Mouse (Mus musculus) intestine, embryonic 15.5 days (tissue): ENCODE data around the gene Prkra. TPM values are rescaled to one million over a fixed set of nuclear protein-coding genes. Genes with fewer than 3 reads are reported as not detected.

Experiments
- ATAC-seq: fragments of 200-750 bp; cut with Nextera tagmentation; 2 replicates; pipeline ENCODE4 v1.8.0; 2017; ENCODE audit warnings: moderate TSS enrichment, moderate library complexity
- H3K27ac ChIP-seq: fragments of 300-500 bp; sonication (generic); 2 replicates; pipeline ENCODE4 v1.5.1; 2015; ENCODE audit warnings: mild to moderate bottlenecking, inconsistent platforms
- H3K27me3 ChIP-seq: fragments of 300-500 bp; sonication (generic); replicated peaks from 2 replicates; pipeline ENCODE4 v1.6.1; 2015; ENCODE audit warnings: inconsistent platforms
- H3K36me3 ChIP-seq: fragments of 300-500 bp; sonication (generic); 2 replicates; pipeline ENCODE4 v1.6.1; 2015; ENCODE audit warnings: inconsistent platforms
- H3K4me1 ChIP-seq: fragments of 300-500 bp; sonication (generic); replicated peaks from 2 replicates; pipeline ENCODE4 v1.6.1; 2015; ENCODE audit warnings: inconsistent platforms
- H3K4me2 ChIP-seq: fragments of 300-500 bp; sonication (generic); replicated peaks from 2 replicates; pipeline ENCODE4 v1.6.1; 2015; ENCODE audit warnings: mild to moderate bottlenecking, inconsistent platforms
- H3K4me3 ChIP-seq: fragments of 300-500 bp; sonication (generic); replicated peaks from 2 replicates; pipeline ENCODE4 v1.5.1; 2015; ENCODE audit warnings: inconsistent platforms
- H3K9ac ChIP-seq: fragments of 300-500 bp; sonication (generic); 2 replicates; pipeline ENCODE4 v1.6.1; 2015; ENCODE audit warnings: inconsistent platforms
- H3K9me3 ChIP-seq: fragments of 300-500 bp; sonication (generic); 2 replicates; pipeline ENCODE4 v1.6.1; 2016; ENCODE audit warnings: inconsistent platforms
- WGBS: fragments of 180-500 bp; shearing (Covaris S2); methylation state at CpG from one replicate; pipeline ENCODE4 v1.1.7; 2015; 5-methylcytosine and 5-hydroxymethylcytosine counted together
- polyA plus RNA-seq: library from polyadenylated mRNA; unstranded; fragments of >200 nt; fragmentation: Nextera tagmentation; extraction: Ambion mirVana; gene quantifications from 2 replicates; pipeline ENCODE4 v1.2.1, GENCODE M21; 2015

The Prkra gene
- polyA plus RNA-seq, 1 experiment from 2014 or later, result 45.6 TPM

DNA sequence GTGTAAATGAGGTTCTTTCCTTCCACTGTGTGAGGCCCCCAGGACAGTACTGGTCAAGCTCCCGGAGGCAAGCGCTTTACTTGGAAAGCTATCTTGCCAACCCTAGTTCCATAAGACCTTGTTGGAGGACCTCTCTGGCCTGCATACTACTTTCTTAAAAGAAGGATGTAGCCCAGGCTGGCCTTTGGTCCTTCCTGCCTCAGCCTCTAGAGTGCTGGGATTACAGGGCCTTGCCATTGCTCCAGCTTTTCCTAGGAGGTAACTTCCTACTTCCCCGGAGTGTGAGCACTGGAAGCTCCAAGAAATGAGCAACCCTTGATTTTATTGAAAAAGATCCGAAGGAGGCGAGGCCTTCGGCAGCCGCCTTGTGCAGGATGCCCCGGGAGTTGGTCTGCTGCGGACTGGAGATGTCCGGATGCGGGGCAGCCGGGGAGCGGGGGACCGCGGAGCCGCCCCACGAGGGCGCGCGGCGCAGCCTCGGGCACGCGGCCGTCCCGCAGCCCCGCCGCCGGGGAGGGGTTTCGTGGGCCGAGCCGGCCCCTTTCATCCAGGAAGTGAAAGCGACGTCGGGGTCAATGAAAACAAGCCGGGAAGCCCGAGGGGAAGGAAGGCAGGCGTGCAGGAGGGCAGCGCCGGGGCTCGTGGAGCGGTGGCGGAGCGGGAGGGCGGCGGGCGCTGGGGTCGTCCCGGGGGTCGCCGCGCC, 27.1 kb upstream of the Prkra start, which contains the start of gene Plekha3:
Plekha3 (plus strand) TSS at position 557 of the 703 bp plus-strand sequence.
- peak within 1 kb of the TSS; percentile 82 for H3K9ac ChIP-seq
- 4% methylated on average over 46 of the region's 52 CpGs for WGBS
- peak; percentile 82 for ATAC-seq
- no peaks in the 10 kb centered on the region for H3K27me3 ChIP-seq
- peak within 1 kb of the TSS; percentile 82 for H3K27ac ChIP-seq
- peaks cover 14% of the 10 kb centered on the region for H3K4me1 ChIP-seq
- no peaks in the 10 kb centered on the region for H3K36me3 ChIP-seq
- H3K4me2 ChIP-seq, result peak within 1 kb of the TSS; percentile 72
- H3K9me3 ChIP-seq, result no peaks in the 10 kb centered on the region
- peak within 1 kb of the TSS; percentile 92 for H3K4me3 ChIP-seq

DNA sequence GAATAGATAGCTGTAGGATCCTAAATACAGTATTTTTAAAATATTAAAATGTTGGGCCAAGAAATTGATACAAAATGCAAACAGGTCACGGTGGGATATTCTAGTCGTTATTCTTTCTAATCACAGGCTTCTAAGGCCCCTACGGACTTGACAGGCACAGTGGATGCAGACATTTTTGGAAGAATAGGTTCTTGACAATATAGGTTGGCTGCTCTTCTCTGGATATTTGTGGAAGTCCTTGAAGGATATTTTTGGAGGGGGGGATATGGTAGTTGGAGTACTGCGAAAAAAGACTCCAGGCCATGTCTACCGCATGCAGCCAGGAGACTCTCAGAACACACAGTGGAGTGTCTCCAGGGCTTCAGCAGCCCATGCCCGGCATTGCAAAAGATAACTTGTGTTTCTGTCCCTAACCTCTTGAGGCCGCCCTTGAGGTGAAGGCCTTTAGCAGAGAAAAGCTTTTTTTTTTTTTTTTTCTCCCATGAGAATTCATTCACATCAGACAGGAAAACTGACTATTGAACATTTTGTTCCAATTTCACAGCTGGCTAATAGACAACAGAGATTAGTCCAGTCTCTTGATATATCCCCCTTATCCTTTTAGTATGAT, 25.8 kb upstream of the Prkra start:
- Histone ChIP-seq H3K4me3 (peak overlapping the region; percentile 45; the same call in 1 of the 2 replicates), H3K9me3 (no peaks in the 10 kb centered on the region), H3K4me1 (peaks cover 14% of the 10 kb centered on the region), H3K27me3 (no peaks in the 10 kb centered on the region), H3K27ac (peak overlapping the region; percentile 75; the same call in 1 of the 2 replicates), H3K9ac (no peak overlapping the region), H3K36me3 (no peaks in the 10 kb centered on the region), H3K4me2 (peak overlapping the region; percentile 60)
- ATAC-seq, result no peak
- 50% methylated on average over 7 of the region's 7 CpGs for WGBS

DNA sequence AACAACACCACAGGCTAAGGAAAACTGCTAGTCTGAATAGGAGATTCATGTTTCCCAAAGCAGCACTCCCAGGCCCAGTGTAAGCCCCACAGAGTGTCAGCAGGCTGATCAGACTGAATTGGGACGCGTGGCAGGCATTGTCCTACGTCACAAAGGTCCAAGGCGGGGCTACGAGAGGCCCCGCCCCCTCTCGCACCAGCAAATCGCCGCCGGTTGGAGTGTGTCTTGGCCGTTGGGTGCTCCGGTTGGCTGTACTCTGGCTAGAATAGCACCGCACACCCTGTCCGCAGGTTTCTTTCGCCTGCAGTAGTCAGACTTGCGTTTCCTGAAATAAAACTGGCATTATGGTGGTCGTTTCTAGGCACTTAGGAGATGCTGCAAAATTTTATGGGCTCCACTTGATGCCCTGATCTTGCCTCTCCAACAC, 25.2 kb upstream of the Prkra start, which contains the start of gene Fkbp7:
Fkbp7 (minus strand) TSS at position 151 of the 427 bp plus-strand sequence.
- peak; percentile 90 for ATAC-seq
- peak within 1 kb of the TSS; percentile 75 for H3K27ac ChIP-seq
- H3K9ac ChIP-seq, result peak within 1 kb of the TSS; percentile 52
- H3K9me3 ChIP-seq, result no peaks in the 10 kb centered on the region
- WGBS, result 0% methylated on average over 17 of the region's 17 CpGs
- no peaks in the 10 kb centered on the region for H3K36me3 ChIP-seq
- H3K4me3 ChIP-seq, result peak within 1 kb of the TSS; percentile 45
- peaks cover 14% of the 10 kb centered on the region for H3K4me1 ChIP-seq
- peak within 1 kb of the TSS; percentile 60 for H3K4me2 ChIP-seq
- no peaks in the 10 kb centered on the region for H3K27me3 ChIP-seq

DNA sequence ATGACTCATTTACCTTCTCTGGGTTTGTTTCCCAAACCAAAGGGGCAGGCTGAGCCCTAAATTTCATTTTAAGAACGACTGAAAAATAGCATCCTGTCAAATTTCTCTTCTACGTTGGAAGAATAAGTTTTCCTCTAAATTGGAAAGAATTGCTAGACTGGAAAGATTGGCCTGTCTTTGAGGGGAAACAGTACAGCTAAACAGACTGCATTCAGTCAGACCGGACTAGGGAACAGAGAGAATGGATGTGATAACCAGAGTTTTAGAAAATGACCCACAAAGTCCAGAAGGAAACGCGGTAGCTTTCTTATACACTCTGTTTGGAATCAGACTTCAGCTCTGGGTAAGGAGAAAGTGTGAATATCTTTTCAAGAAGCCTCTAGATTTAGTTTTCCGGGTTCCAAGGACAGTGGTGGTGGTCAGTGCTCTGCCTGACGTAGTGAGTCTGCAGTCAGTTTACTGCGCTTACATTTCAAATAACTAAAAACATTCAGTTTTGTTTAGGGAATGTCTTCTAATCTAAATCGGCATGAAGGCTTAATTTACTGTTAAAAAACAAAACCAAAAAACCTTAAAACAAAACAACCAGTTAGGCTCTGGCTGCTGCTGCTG, 24.4 kb upstream of the Prkra start:
- H3K27me3 ChIP-seq, result no peaks in the 10 kb centered on the region
- peak overlapping the region; percentile 52 for H3K9ac ChIP-seq
- H3K27ac ChIP-seq, result peak overlapping the region; percentile 75
- peak overlapping the region; percentile 60 for H3K4me2 ChIP-seq
- peaks cover 14% of the 10 kb centered on the region for H3K4me1 ChIP-seq
- no peaks in the 10 kb centered on the region for H3K9me3 ChIP-seq
- H3K36me3 ChIP-seq, result no peaks in the 10 kb centered on the region
- WGBS, result 13% methylated on average over 9 of the region's 9 CpGs
- no peak for ATAC-seq
- peak overlapping the region; percentile 45 for H3K4me3 ChIP-seq

DNA sequence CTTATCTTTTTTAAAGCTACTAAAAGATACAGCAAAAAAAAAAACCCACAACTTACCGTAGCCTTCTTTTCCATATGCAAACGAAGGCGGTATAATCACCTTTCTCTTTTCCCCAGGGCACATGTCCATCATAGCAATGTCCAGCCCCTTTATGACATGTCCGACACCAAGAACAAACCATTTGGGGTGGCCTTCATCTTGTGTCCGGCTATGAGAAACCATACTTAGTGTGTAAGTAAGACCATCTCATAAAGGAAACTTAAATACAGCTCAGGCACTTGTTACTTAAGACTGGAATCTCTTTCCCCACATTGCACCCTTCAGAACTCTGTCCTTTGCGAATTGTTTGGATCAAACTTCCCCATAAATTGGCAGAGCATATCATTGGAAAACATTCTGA, 23.8 kb upstream of the Prkra start:
- no peaks in the 10 kb centered on the region for H3K36me3 ChIP-seq
- peak overlapping the region; percentile 60 for H3K4me2 ChIP-seq
- no peak overlapping the region for H3K27ac ChIP-seq
- no peak for ATAC-seq
- H3K9me3 ChIP-seq, result no peaks in the 10 kb centered on the region
- 78% methylated on average over 6 of the region's 6 CpGs for WGBS
- peak overlapping the region; percentile 45 for H3K4me3 ChIP-seq
- peaks cover 11% of the 10 kb centered on the region for H3K4me1 ChIP-seq
- no peaks in the 10 kb centered on the region for H3K27me3 ChIP-seq
- no peak overlapping the region for H3K9ac ChIP-seq

DNA sequence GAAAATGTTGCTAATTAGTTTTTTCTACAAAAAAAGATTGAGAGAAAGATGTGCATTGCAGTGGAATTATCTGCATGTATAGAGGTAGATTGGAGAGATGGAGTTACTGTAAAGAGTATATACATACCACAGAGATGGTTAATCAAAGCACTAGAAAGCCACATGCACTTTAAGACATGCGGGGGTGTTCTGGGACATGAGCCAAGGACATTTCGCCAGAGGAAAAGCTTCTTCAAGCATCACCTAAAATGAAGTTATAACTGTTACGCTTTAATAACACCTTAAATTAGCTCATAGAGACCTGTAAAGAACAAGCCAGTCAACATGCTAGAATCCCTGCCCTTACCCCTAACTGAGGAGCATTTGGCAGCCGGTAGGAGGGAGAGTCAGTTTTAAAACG, 19.4 kb upstream of the Prkra start:
- no peaks in the 10 kb centered on the region for H3K4me1 ChIP-seq
- peaks cover 14% of the 10 kb centered on the region; the same call in 1 of the 2 replicates for H3K36me3 ChIP-seq
- WGBS, result 81% methylated on average over 5 of the region's 5 CpGs
- no peak overlapping the region for H3K4me2 ChIP-seq
- H3K4me3 ChIP-seq, result no peak overlapping the region
- H3K27me3 ChIP-seq, result no peaks in the 10 kb centered on the region
- ATAC-seq, result no peak
- H3K9ac ChIP-seq, result no peak overlapping the region
- no peak overlapping the region for H3K27ac ChIP-seq
- H3K9me3 ChIP-seq, result no peaks in the 10 kb centered on the region

DNA sequence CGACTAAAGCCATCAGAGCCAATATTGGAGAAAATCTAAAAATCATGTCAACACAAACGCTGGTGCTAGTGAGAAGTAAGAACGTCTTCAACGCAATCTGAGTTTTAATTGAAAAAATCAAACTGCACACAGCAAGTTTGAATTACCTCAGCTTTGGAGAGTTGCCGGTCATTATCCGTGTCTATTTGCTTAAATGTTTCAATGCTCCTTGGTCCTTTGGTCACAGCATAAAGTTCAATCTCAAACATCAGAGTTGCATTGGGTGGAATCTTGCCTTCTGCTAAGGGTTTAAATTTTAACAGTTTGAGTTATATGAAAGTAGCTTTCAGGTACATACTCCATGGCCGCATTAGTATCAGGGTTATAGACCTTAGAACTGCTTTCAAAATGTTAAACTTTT, 17.7 kb upstream of the Prkra start:
- no peak overlapping the region for H3K4me2 ChIP-seq
- H3K4me3 ChIP-seq, result no peak overlapping the region
- H3K27ac ChIP-seq, result no peak overlapping the region
- ATAC-seq, result no peak
- no peaks in the 10 kb centered on the region for H3K4me1 ChIP-seq
- no peaks in the 10 kb centered on the region for H3K27me3 ChIP-seq
- H3K36me3 ChIP-seq, result peaks cover 14% of the 10 kb centered on the region; the same call in 1 of the 2 replicates
- 93% methylated on average over 7 of the region's 7 CpGs for WGBS
- H3K9ac ChIP-seq, result no peak overlapping the region
- no peaks in the 10 kb centered on the region for H3K9me3 ChIP-seq

DNA sequence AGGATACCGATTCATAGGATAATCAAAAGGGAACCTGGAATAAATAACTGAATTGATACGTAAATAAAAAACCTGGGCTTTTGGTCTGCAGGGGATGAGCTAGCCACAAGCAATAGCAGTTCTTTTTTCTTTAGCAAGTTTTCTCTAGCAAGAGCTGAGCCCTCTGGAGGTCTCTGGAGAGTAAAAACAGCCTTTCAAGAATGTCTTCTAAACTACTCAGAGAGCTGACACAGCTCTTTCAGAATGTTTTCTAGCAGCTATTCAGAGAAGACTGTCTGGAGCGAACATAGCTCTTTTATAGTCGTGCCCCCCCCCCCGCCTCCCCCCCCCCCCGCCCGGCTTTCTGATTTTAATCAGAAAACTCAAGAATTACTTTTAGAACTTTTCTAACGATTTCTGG, 11.6 kb upstream of the Prkra start:
- no peak for ATAC-seq
- Histone ChIP-seq H3K9me3 (no peaks in the 10 kb centered on the region), H3K27ac (no peak overlapping the region), H3K9ac (no peak overlapping the region), H3K27me3 (no peaks in the 10 kb centered on the region), H3K4me1 (no peaks in the 10 kb centered on the region), H3K4me2 (no peak overlapping the region), H3K4me3 (no peak overlapping the region), H3K36me3 (peaks cover 3% of the 10 kb centered on the region; the same call in 1 of the 2 replicates)
- WGBS, result 55% methylated on average over 7 of the region's 8 CpGs

DNA sequence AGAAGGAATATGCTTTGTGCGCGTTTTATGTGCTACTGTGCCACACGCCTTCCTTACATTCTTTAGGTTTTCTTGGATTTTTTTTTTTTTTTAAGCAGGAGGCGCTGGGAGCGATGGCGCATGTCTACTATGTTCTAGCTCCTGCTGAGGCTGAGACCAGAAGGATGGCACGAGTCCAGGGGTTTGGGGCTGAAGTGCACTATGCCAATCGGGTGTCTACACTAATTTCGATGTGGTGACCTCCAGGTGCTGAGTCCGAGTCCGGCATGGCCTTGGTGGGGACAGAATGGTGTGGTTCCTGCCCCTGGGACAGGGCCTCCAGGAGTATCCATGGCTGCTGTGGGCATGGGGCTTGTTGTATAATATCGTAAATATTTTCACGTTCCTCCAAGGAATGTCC, 10.7 kb upstream of the Prkra start:
- Histone ChIP-seq H3K4me2 (no peak overlapping the region), H3K36me3 (no peaks in the 10 kb centered on the region), H3K9me3 (no peaks in the 10 kb centered on the region), H3K4me3 (no peak overlapping the region), H3K27ac (no peak overlapping the region), H3K9ac (no peak overlapping the region), H3K27me3 (no peaks in the 10 kb centered on the region), H3K4me1 (no peaks in the 10 kb centered on the region)
- no peak for ATAC-seq
- 72% methylated on average over 13 of the region's 13 CpGs for WGBS

DNA sequence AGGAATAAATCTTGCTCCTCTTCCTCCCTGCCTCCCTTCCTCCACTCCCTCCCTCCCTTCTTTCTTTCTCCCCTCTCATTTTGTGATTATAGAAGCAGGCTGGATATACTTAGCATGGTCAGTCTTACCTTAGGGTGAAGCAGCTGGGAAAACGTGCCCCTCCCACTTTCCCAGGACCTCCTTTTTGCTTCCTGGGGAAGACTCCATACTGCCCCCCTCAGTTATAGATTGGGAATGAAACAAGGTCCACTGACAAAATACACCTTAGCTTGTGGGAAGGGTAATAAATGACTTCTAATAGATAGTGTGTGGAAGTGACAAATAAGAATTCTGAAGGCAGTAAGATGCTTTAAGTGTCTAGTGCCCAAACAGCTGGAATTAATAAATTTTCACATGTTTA, 8.2 kb upstream of the Prkra start:
- no peak overlapping the region for H3K27ac ChIP-seq
- no peaks in the 10 kb centered on the region for H3K4me1 ChIP-seq
- 12% methylated on average over 1 of the region's 1 CpGs for WGBS
- H3K4me3 ChIP-seq, result no peak overlapping the region
- no peaks in the 10 kb centered on the region for H3K36me3 ChIP-seq
- H3K27me3 ChIP-seq, result no peaks in the 10 kb centered on the region
- H3K9ac ChIP-seq, result no peak overlapping the region
- no peak overlapping the region for H3K4me2 ChIP-seq
- H3K9me3 ChIP-seq, result no peaks in the 10 kb centered on the region
- ATAC-seq, result no peak

DNA sequence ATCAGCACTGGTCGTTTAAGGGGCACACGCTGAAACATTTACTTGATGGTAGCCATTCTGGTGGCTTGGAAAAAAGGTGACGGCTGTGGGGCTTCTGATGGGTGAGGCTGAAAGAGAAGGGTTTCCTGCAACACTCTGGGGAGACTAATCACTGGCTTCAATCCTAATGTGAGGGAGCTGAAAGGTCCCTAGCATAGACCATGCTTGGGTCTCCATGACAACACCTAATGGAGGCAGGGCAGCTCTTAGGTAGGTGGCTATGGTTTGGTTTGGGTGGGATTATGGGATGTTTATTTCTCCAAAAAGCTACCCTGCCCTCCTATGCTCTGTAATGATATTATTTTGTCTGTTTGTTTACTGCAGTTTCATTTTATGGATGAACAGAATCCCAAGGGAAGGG, 7.6 kb upstream of the Prkra start:
- H3K27ac ChIP-seq, result no peak overlapping the region
- H3K9ac ChIP-seq, result no peak overlapping the region
- H3K4me1 ChIP-seq, result no peaks in the 10 kb centered on the region
- H3K4me2 ChIP-seq, result no peak overlapping the region
- H3K9me3 ChIP-seq, result no peaks in the 10 kb centered on the region
- no peaks in the 10 kb centered on the region for H3K36me3 ChIP-seq
- no peak overlapping the region for H3K4me3 ChIP-seq
- ATAC-seq, result no peak
- WGBS, result 84% methylated on average over 3 of the region's 3 CpGs
- no peaks in the 10 kb centered on the region for H3K27me3 ChIP-seq

DNA sequence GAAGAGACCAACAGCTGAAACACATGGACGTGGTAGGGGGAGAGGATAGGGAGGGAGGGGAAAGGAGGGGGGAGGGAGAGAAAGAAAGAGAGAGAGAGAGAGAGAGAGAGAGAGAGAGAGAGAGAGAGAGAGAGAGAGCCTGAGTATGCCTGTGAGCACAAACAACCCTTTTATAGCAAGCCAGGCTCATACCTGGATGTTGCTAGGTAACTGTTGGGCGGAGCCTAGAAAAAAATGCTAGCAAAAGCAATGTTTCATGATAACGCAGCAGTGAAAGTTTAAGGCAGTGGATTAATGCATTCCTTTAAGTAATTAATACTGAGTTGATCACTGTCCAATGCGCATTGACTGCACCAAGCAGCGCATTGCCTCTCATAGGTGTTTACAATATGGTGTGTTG, 6.8 kb upstream of the Prkra start:
- no peaks in the 10 kb centered on the region for H3K4me1 ChIP-seq
- H3K9ac ChIP-seq, result no peak overlapping the region
- no peaks in the 10 kb centered on the region for H3K9me3 ChIP-seq
- no peak overlapping the region for H3K4me2 ChIP-seq
- no peak overlapping the region for H3K27ac ChIP-seq
- H3K27me3 ChIP-seq, result no peaks in the 10 kb centered on the region
- no peak overlapping the region for H3K4me3 ChIP-seq
- WGBS, result 69% methylated on average over 5 of the region's 5 CpGs
- ATAC-seq, result peak; percentile 48; the same call in 1 of the 2 replicates
- H3K36me3 ChIP-seq, result no peaks in the 10 kb centered on the region
